Mouse (Mus musculus): ENCODE results near the gene Gm49711. TPM values are rescaled to one million over a fixed set of nuclear protein-coding genes. Genes with fewer than 3 reads are reported as not detected.

Gene Gm49711
- 0.05 and 0.10 TPM in 2 replicates for polyA plus RNA-seq (2012; rRNA removed)

DNA sequence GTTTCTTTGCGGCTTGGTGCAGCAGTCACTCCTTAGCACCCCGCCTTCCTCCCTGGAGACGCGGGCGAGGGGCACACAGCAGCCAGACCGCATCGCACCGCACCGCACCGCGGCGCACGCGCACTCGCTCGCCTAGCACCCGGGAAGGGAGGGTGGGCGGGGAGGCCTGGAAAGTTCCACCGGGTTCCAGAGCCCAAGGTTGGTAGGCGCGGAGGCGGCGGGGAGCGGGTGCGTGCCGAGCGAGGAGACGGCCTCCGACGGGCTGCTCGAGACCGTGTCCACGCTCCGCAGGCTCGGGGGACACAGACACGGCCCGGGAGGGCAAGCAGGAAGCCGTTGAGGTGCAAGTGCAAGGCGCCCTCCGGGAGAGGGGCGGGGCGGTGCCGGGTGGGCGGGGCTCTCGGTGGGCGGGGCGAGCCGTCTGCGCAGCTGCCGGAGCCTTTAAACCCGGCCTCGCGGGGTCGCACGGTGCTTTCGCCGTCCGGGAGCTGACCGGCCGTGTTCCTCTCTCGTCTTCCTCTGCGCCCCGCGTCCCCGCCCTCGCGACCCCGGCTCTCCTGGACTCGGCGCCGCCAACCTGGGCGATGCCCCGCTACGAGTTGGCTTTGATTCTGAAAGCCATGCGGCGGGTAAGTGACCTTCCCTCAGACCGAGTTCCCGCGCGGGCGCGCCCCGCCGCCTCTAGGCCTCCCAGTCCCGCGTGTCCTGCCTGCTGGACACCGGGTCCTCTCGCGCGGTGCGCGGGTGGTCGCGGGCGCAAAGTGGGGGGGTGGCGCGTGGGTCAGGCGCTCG lies at the start of gene Gm49711, which contains the start of the genes Mrps6 and Slc5a3:
Gm49711 (plus strand) TSS at position 465 of the 792 bp plus-strand sequence.
Mrps6 (plus strand) TSS at position 419 of the 792 bp plus-strand sequence.
Slc5a3 (plus strand) TSS at position 471 of the 792 bp plus-strand sequence.

Other genes starting within 250 kb of the Gm49711 start
- gene Mrps6, start within 50 bp of the Gm49711 start, polyA plus RNA-seq (2012; rRNA removed), result 17.4 and 17.5 TPM in 2 replicates
- 0.64 and 0.65 TPM in 2 replicates for gene Slc5a3, start within 50 bp of the Gm49711 start, polyA plus RNA-seq (2012; rRNA removed)
- not detected in 2 replicates for gene Kcne2, start 234.1 kb downstream of the Gm49711 start, polyA plus RNA-seq (2012; rRNA removed)
- 20.3 and 21.0 TPM in 2 replicates for gene Smim11, start 243.0 kb downstream of the Gm49711 start, polyA plus RNA-seq (2012; rRNA removed)

Measured in liver, embryonic 18 days (tissue).